Mouse (Mus musculus): ENCODE data around the gene Pamr1.
A peak's percentile ranks its signal among the peaks of the same experiment; 100 is the strongest.

Gene Pamr1

GRCm38 (mm10) chr2:102598911-102599721 is 49.3 kb downstream of the Pamr1 start:
- DNase-seq (ENCODE audit: low read depth, low spot score), result peak; percentile 93

GRCm38 (mm10) chr2:102600516-102600915 is 50.7 kb downstream of the Pamr1 start:
- no peak for DNase-seq (ENCODE audit: low read depth, low spot score)

- DNase-seq (ENCODE audit: low read depth, low spot score), result peak; percentile 15
Observed at GRCm38 (mm10) chr2:102610485-102610884, 60.7 kb downstream of the Pamr1 start.

- DNase-seq (ENCODE audit: low read depth, low spot score), result peak; percentile 21
Observed at GRCm38 (mm10) chr2:102616637-102617036, 66.8 kb downstream of the Pamr1 start.

- DNase-seq (ENCODE audit: low read depth, low spot score), result peak; percentile 36
Observed at GRCm38 (mm10) chr2:102620744-102621429, 71.1 kb downstream of the Pamr1 start.

- peak; percentile 39 for DNase-seq (ENCODE audit: low read depth, low spot score)
Observed at GRCm38 (mm10) chr2:102622176-102622575, 72.4 kb downstream of the Pamr1 start.

- peak; percentile 69 for DNase-seq (ENCODE audit: low read depth, low spot score)
Observed at GRCm38 (mm10) chr2:102622943-102623342, 73.1 kb downstream of the Pamr1 start.

- DNase-seq (ENCODE audit: low read depth, low spot score), result no peak
Observed at GRCm38 (mm10) chr2:102624538-102624937, 74.7 kb downstream of the Pamr1 start.

- DNase-seq (ENCODE audit: low read depth, low spot score), result peak; percentile 57
Observed at GRCm38 (mm10) chr2:102632361-102632760, 82.5 kb downstream of the Pamr1 start.

GRCm38 (mm10) chr2:102634010-102634409 is 84.2 kb downstream of the Pamr1 start:
- DNase-seq (ENCODE audit: low read depth, low spot score), result peak; percentile 78

- peak; percentile 46 for DNase-seq (ENCODE audit: low read depth, low spot score)
Observed at GRCm38 (mm10) chr2:102635523-102636060, 85.8 kb downstream of the Pamr1 start.

GRCm38 (mm10) chr2:102636116-102636600 is 86.3 kb downstream of the Pamr1 start:
- no peak for DNase-seq (ENCODE audit: low read depth, low spot score)

GRCm38 (mm10) chr2:102638140-102638539 is 88.3 kb downstream of the Pamr1 start:
- DNase-seq (ENCODE audit: low read depth, low spot score), result no peak

- DNase-seq (ENCODE audit: low read depth, low spot score), result no peak
Observed at GRCm38 (mm10) chr2:102638690-102639089, 88.9 kb downstream of the Pamr1 start.

GRCm38 (mm10) chr2:102648845-102649500 is 99.2 kb downstream of the Pamr1 start:
- peak; percentile 78 for DNase-seq (ENCODE audit: low read depth, low spot score)

- peak; percentile 37 for DNase-seq (ENCODE audit: low read depth, low spot score)
Observed at GRCm38 (mm10) chr2:102650322-102650721, 100.5 kb downstream of the Pamr1 start.

- DNase-seq (ENCODE audit: low read depth, low spot score), result no peak
Observed at GRCm38 (mm10) chr2:102655966-102656725, 106.3 kb downstream of the Pamr1 start.

GRCm38 (mm10) chr2:102657726-102658125 is 107.9 kb downstream of the Pamr1 start:
- peak; percentile 78 for DNase-seq (ENCODE audit: low read depth, low spot score)

GRCm38 (mm10) chr2:102658163-102658660 is 108.4 kb downstream of the Pamr1 start, which contains the start of gene Slc1a2:
Gene Slc1a2 (plus strand): TSS chr2:102658659.
- DNase-seq (ENCODE audit: low read depth, low spot score), result peak; percentile 67

- DNase-seq (ENCODE audit: low read depth, low spot score), result peak; percentile 90
Observed at GRCm38 (mm10) chr2:102658661-102659520, 109.1 kb downstream of the Pamr1 start.

Measured in brain, adult 2 months (tissue).